Mouse (Mus musculus) stomach, postnatal 0 days (tissue): ENCODE results near the gene Hsd17b1. TPM values are rescaled to one million over a fixed set of nuclear protein-coding genes. Genes with fewer than 3 reads are reported as not detected.

Source experiments
- ATAC-seq: fragments of 200-750 bp; cut with Nextera tagmentation; 2 replicates; pipeline ENCODE4 v1.8.0; 2017; ENCODE audit not compliant: low FRiP score, low TSS enrichment
- DNase-seq: peaks from one replicate; pipeline ENCODE4 v3.0.0-alpha.2; 2016; ENCODE audit warnings: low spot score
- H3K27ac ChIP-seq: fragments of 300-500 bp; sonication (generic); replicated peaks from 2 replicates; pipeline ENCODE4 v1.5.1; 2014; ENCODE audit warnings: mild to moderate bottlenecking, control low read depth
- H3K27me3 ChIP-seq: fragments of 300-500 bp; sonication (generic); 2 replicates; pipeline ENCODE4 v1.6.1; 2014; ENCODE audit warnings: low read length; ENCODE audit not compliant: control insufficient read depth, insufficient read depth
- H3K36me3 ChIP-seq: fragments of 300-500 bp; sonication (generic); 2 replicates; pipeline ENCODE4 v1.6.1; 2014; ENCODE audit warnings: low read length, mixed read lengths; ENCODE audit not compliant: control insufficient read depth, insufficient read depth
- H3K4me1 ChIP-seq: fragments of 300-500 bp; sonication (generic); replicated peaks from 2 replicates; pipeline ENCODE4 v1.6.1; 2014; ENCODE audit warnings: antibody characterized with exemption; ENCODE audit not compliant: control insufficient read depth, insufficient read depth
- H3K4me2 ChIP-seq: fragments of 300-500 bp; sonication (generic); replicated peaks from 2 replicates; pipeline ENCODE4 v1.6.1; 2014; ENCODE audit warnings: low read depth, mild to moderate bottlenecking, control low read depth, moderate library complexity
- H3K4me3 ChIP-seq: fragments of 300-500 bp; sonication (generic); 2 replicates; pipeline ENCODE4 v1.5.1; 2014; ENCODE audit warnings: low read depth, low read length, control low read depth
- H3K9ac ChIP-seq: fragments of 300-500 bp; sonication (generic); 2 replicates; pipeline ENCODE4 v1.6.1; 2014; ENCODE audit warnings: mild to moderate bottlenecking, low read length, control low read depth, mixed read lengths
- H3K9me3 ChIP-seq: fragments of 300-500 bp; sonication (generic); 2 replicates; pipeline ENCODE4 v1.6.1; 2016; ENCODE audit warnings: low read length; ENCODE audit not compliant: control insufficient read depth
- CTCF ChIP-seq: IDR thresholded peaks from 2 replicates; pipeline ENCODE4 v1.5.1; 2016; ENCODE audit warnings: antibody characterized with exemption, low read depth, mild to moderate bottlenecking, moderate library complexity
- EP300 ChIP-seq: optimal IDR thresholded peaks from 2 replicates; pipeline ENCODE3; 2016; ENCODE audit warnings: antibody characterized with exemption
- WGBS: fragments of 180-500 bp; shearing (Covaris S2); extraction: QIAGEN DNeasy Blood & Tissue Kit; methylation state at CpG from one replicate; pipeline ENCODE4 v1.1.7; 2014; 5-methylcytosine and 5-hydroxymethylcytosine counted together
- polyA plus RNA-seq: library from polyadenylated mRNA; unstranded; fragments of >200 nt; fragmentation: Nextera tagmentation; extraction: Ambion mirVana; gene quantifications from 2 replicates; pipeline ENCODE4 v1.2.1, GENCODE M21; 2015

The Hsd17b1 gene
- polyA plus RNA-seq, 1 experiment from 2014 or later, result 0.08 TPM

DNA sequence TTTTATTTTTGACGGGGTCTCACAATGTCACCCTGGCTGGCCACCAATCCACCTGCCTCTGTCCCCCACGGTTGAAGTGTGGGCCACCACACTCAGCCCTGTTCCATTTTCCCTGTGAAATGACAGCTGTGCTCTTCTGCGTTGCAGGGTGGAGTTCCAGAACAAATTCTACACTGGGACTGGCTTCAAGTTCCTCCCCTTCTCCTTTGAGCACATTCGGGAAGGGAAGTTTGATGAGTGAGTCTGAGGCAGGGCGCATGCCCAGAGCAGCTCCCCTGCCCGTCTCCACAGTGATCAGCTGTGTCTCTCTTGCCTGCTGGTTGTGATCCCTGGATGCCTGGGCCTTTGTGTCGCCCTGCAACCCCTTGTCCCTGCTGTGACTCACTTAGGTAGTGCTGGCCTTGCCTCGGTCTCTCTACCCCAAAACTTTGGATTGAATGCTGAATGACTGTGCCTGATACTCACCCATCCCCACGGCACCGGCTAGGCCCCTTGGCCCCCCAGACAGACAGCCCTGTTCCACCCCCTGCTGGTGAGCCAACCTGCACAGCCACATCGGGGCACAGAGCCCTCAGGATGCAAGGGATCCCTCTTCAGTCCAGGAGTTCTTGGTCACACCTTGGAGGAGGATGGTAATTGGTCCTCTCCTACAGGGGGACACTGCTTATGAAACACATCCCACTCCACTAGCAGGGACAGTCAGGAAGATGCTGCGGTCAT lies 15.9 kb upstream of the Hsd17b1 start:
- Histone ChIP-seq H3K4me1 (peaks cover 25% of the 10 kb centered on the region), H3K27ac (peak overlapping the region; percentile 94), H3K36me3 (0 out of 2 replicates have a peak, but pooled peaks cover 3% of the 10 kb centered on the region), H3K4me3 (no peak overlapping the region), H3K9ac (no peak overlapping the region), H3K9me3 (no peaks in the 10 kb centered on the region), H3K27me3 (no peaks in the 10 kb centered on the region), H3K4me2 (no peak overlapping the region)
- no peak for DNase-seq
- TF ChIP-seq EP300 (no peak), CTCF (peak; percentile 47)
- no peak for ATAC-seq
- WGBS, result 53% methylated on average over 12 of the region's 12 CpGs

DNA sequence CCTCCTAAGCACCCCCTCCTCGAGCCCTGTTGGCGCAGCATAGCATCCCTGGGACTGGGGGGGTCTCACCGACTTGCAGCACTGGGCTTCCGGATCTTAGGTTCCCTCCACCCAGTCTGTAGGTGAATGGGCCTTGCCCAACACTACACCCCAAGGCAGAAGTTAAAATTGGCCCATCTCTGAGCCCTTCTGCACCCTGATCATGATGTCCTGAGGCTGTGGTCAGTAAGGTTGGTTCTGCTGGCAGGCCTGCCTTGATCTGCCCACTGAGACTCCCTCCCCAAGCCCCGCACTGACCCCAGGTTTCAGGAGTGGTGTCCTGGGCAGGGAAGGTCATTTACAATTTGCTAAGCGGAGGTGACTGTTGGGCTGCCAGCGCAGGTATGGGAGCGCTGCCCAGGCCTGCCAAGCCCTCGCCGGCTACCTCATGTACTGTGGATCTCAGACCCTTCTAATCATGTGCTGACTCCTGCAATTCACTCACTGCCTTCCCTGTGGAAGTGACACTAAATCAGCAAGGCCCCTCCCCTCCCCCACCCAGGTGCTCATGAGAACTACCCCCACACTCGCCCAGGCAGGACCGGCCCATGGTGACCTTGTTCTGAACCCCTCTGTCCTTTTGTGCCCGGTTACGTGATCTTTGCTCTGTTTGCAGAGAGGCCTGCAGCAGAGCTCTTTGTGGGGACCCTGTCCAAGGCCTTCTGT lies 15.1 kb upstream of the Hsd17b1 start:
- Histone ChIP-seq H3K4me3 (no peak overlapping the region), H3K27me3 (no peaks in the 10 kb centered on the region), H3K27ac (peak overlapping the region; percentile 94), H3K4me1 (peaks cover 24% of the 10 kb centered on the region), H3K4me2 (no peak overlapping the region), H3K36me3 (0 out of 2 replicates have a peak, but pooled peaks cover 3% of the 10 kb centered on the region), H3K9ac (no peak overlapping the region; the same call in 1 of the 2 replicates), H3K9me3 (no peaks in the 10 kb centered on the region)
- WGBS, result 51% methylated on average over 14 of the region's 14 CpGs
- TF ChIP-seq CTCF (no peak), EP300 (no peak)
- DNase-seq (no peak), ATAC-seq (peak; percentile 19)

DNA sequence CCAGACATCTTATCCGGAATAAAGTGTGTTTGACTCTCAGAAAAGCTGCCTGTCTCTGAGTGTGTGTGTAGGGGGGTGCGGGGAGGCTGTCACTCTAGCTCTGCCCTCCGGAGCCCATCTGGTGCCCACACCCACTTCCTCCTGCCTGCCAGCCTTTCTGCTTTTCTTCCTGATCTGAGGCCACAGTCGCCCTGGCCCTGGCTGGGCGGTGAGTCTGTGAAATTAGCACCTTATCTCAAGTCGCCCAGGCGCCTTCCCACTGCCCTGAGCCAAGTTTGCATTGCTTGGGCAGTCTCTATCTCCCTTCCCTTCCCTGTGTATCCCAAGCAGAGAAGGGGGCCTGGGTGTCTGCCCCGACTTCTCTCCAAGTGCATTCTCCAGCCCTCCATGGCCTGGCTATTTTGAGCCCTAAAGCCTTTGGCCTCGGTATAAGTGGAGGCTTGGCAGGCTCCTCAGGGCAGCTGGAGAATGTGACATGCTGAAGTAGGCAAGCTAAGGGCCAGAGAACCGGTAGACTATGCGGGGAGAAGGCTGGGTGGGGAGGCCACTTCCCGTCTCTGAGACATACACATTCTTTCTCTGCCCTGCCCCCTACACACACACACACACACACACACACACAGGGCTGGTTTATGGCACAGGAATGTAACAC lies 14.4 kb upstream of the Hsd17b1 start:
- Histone ChIP-seq H3K4me1 (peaks cover 21% of the 10 kb centered on the region), H3K4me2 (no peak overlapping the region), H3K27ac (peak overlapping the region; percentile 94), H3K27me3 (no peaks in the 10 kb centered on the region), H3K36me3 (0 out of 2 replicates have a peak, but pooled peaks cover 3% of the 10 kb centered on the region), H3K9me3 (no peaks in the 10 kb centered on the region), H3K4me3 (no peak overlapping the region), H3K9ac (peak overlapping the region; percentile 47)
- ATAC-seq, result peak; percentile 68
- TF ChIP-seq EP300 (no peak), CTCF (no peak)
- DNase-seq, result peak; percentile 83
- 11% methylated on average over 12 of the region's 12 CpGs for WGBS

DNA sequence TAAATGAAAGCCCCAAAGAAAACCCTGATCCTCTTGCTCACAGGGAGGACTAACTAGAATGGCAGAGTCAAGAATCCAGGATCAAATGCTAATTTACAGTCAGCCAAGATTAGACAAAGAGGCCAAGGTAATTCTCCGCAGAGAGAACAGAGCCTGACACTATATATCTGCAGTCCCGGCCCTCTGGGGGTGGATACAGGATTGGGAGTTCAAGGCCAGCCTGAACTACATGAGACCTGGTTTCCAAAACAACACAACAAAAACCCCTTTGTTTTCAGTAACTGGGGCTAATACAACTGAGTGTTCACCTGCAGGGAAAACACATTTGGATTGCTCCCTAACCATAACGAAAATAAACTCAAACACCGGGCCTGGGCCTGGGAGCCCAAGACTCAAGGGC lies 13.7 kb upstream of the Hsd17b1 start:
- H3K4me2 ChIP-seq, result no peak overlapping the region
- no peak for ATAC-seq
- H3K4me3 ChIP-seq, result no peak overlapping the region
- TF ChIP-seq EP300, result no peak
- WGBS, result 62% methylated on average over 4 of the region's 4 CpGs
- peaks cover 21% of the 10 kb centered on the region for H3K4me1 ChIP-seq
- peak overlapping the region; percentile 94 for H3K27ac ChIP-seq
- H3K27me3 ChIP-seq, result no peaks in the 10 kb centered on the region
- no peak overlapping the region for H3K9ac ChIP-seq
- H3K36me3 ChIP-seq, result 0 out of 2 replicates have a peak, but pooled peaks cover 3% of the 10 kb centered on the region
- no peak for DNase-seq
- H3K9me3 ChIP-seq, result no peaks in the 10 kb centered on the region

DNA sequence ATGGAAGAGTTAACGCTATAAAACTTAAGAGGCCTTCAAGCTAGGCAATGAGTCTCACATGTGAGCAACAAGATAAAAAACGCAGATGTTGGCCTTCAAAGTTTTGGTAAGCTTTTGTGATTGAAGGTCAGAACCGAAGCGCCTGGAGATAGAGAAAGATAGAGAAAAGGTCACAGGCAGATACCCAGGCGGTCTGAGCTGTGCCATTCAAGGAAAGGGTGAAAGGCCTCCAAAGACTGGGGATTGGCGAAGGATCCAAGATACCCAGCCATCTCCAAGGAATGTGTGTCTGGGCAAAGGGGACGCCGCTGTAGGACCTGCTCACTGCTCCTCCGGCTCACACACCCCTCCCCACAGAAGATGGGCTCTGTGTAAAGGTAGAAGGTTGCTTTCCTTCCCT lies 13.2 kb upstream of the Hsd17b1 start:
- H3K4me3 ChIP-seq, result no peak overlapping the region
- no peak for ATAC-seq
- H3K4me1 ChIP-seq, result peaks cover 21% of the 10 kb centered on the region
- H3K4me2 ChIP-seq, result no peak overlapping the region
- no peak overlapping the region for H3K9ac ChIP-seq
- no peak for TF ChIP-seq EP300
- no peak for TF ChIP-seq CTCF
- no peak for DNase-seq
- 0 out of 2 replicates have a peak, but pooled peaks cover 3% of the 10 kb centered on the region for H3K36me3 ChIP-seq
- no peaks in the 10 kb centered on the region for H3K27me3 ChIP-seq
- peak overlapping the region; percentile 31; the same call in 1 of the 2 replicates for H3K27ac ChIP-seq
- 86% methylated on average over 9 of the region's 9 CpGs for WGBS
- H3K9me3 ChIP-seq, result no peaks in the 10 kb centered on the region
